Mouse (Mus musculus) neural tube, embryonic 12.5 days (tissue): Measurements from ENCODE around the gene N4bp3. TPM values are rescaled to one million over a fixed set of nuclear protein-coding genes. Genes with fewer than 3 reads are reported as not detected.
"Not testable (repeated sequence)": the region's sequence is repeated elsewhere in the genome, so short reads cannot be mapped to it uniquely, and the experiment has no call there.

ENCODE experiments used
- ATAC-seq: fragments of 200-750 bp; cut with Nextera tagmentation; 2 replicates; pipeline ENCODE4 v1.8.0; 2017; ENCODE audit warnings: low read depth, mild to moderate bottlenecking, moderate TSS enrichment, moderate library complexity; ENCODE audit not compliant: low FRiP score
- H3K27ac ChIP-seq: fragments of 300-500 bp; sonication (generic); 2 replicates; pipeline ENCODE4 v1.5.1; 2016
- H3K27me3 ChIP-seq: fragments of 300-500 bp; sonication (generic); replicated peaks from 2 replicates; pipeline ENCODE4 v1.6.1; 2016; ENCODE audit warnings: mild to moderate bottlenecking
- H3K36me3 ChIP-seq: fragments of 300-500 bp; sonication (generic); 2 replicates; pipeline ENCODE4 v1.6.1; 2016; ENCODE audit warnings: mild to moderate bottlenecking
- H3K4me1 ChIP-seq: fragments of 300-500 bp; sonication (generic); 2 replicates; pipeline ENCODE4 v1.6.1; 2016
- H3K4me2 ChIP-seq: fragments of 300-500 bp; sonication (generic); replicated peaks from 2 replicates; pipeline ENCODE4 v1.6.1; 2016; ENCODE audit warnings: mild to moderate bottlenecking
- H3K4me3 ChIP-seq: fragments of 300-500 bp; sonication (generic); 2 replicates; pipeline ENCODE4 v1.5.1; 2016
- H3K9ac ChIP-seq: fragments of 300-500 bp; sonication (generic); 2 replicates; pipeline ENCODE4 v1.6.1; 2016; ENCODE audit warnings: mild to moderate bottlenecking
- H3K9me3 ChIP-seq: fragments of 300-500 bp; sonication (generic); 2 replicates; pipeline ENCODE4 v1.6.1; 2016; ENCODE audit warnings: mild to moderate bottlenecking
- WGBS: fragments of 180-500 bp; shearing (Covaris S2); methylation state at CpG from one replicate; pipeline ENCODE4 v1.1.7; 2016; 5-methylcytosine and 5-hydroxymethylcytosine counted together
- polyA plus RNA-seq: library from polyadenylated mRNA; unstranded; fragments of >200 nt; fragmentation: Nextera tagmentation; extraction: Ambion mirVana; gene quantifications from 2 replicates; pipeline ENCODE4 v1.2.1, GENCODE M21; 2016

Gene N4bp3
- polyA plus RNA-seq, 1 experiment from 2014 or later: 16.8 TPM

GRCm38 (mm10) chr11:51635525-51636322 lies 14.9 kb downstream of the N4bp3 start, which contains the start of gene Rmnd5b:
Gene Rmnd5b, minus strand, starts transcription at chr11:51635896.
- Histone ChIP-seq H3K4me3 (peak within 1 kb of the TSS; percentile 73), H3K4me2 (peak within 1 kb of the TSS; percentile 82), H3K36me3 (no peaks in the 10 kb centered on the region; the same call in 1 of the 2 replicates), H3K4me1 (peaks cover 34% of the 10 kb centered on the region), H3K27ac (peak within 1 kb of the TSS; percentile 53), H3K9ac (peak within 1 kb of the TSS; percentile 66), H3K9me3 (no peaks in the 10 kb centered on the region), H3K27me3 (no peaks in the 10 kb centered on the region)
- under 1% methylated on average over 61 of the region's 61 CpGs for WGBS
- ATAC-seq: peak; percentile 91

DNA sequence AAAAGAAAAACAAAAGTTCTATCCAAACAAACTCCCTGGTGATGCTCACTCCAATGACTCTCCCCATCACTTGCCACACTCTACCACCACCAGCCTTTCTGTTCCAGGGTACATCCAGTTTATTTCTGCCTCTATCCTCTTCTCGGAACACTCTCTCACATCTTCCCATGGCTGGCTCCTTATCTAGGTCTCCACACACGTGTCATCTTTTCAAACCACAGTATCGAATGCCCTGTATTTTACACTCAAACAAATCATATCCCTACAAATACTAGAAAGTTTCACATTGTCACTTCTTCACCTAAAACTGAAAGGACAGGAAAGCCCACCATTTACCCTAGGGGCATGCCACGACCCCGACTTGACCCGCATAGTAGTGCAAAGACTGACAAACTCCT lies 15.5 kb downstream of the N4bp3 start:
- Histone ChIP-seq H3K4me2 (peak overlapping the region; percentile 82), H3K4me3 (peak overlapping the region; percentile 73), H3K9me3 (no peaks in the 10 kb centered on the region), H3K27ac (0 out of 2 replicates have a peak overlapping the region, but pooled peaks have one; percentile 53), H3K36me3 (no peaks in the 10 kb centered on the region; the same call in 1 of the 2 replicates), H3K4me1 (peaks cover 34% of the 10 kb centered on the region), H3K27me3 (no peaks in the 10 kb centered on the region), H3K9ac (peak overlapping the region; percentile 66)
- no peak for ATAC-seq
- WGBS: 27% methylated on average over 6 of the region's 6 CpGs

GRCm38 (mm10) chr11:51633721-51634120 lies 16.9 kb downstream of the N4bp3 start:
- Histone ChIP-seq H3K4me1 (peaks cover 34% of the 10 kb centered on the region), H3K4me2 (no peak overlapping the region), H3K9me3 (no peaks in the 10 kb centered on the region), H3K9ac (no peak overlapping the region), H3K36me3 (peaks cover 8% of the 10 kb centered on the region), H3K27me3 (no peaks in the 10 kb centered on the region), H3K27ac (no peak overlapping the region), H3K4me3 (no peak overlapping the region)
- 90% methylated on average over 3 of the region's 3 CpGs for WGBS
- no peak for ATAC-seq

GRCm38 (mm10) chr11:51633200-51633599 lies 17.4 kb downstream of the N4bp3 start:
- H3K27me3 ChIP-seq, ATAC-seq, H3K27ac ChIP-seq, H3K4me3 ChIP-seq, H3K9ac ChIP-seq, H3K4me2 ChIP-seq, H3K9me3 ChIP-seq: not testable (repeated sequence)
- WGBS: 91% methylated on average over 7 of the region's 7 CpGs
- H3K36me3 ChIP-seq: peaks cover 12% of the 10 kb centered on the region
- H3K4me1 ChIP-seq: peaks cover 32% of the 10 kb centered on the region

GRCm38 (mm10) chr11:51632130-51632753 lies 18.4 kb downstream of the N4bp3 start:
- Histone ChIP-seq H3K4me2 (no peak overlapping the region), H3K27me3 (no peaks in the 10 kb centered on the region), H3K4me1 (peaks cover 27% of the 10 kb centered on the region), H3K36me3 (peaks cover 21% of the 10 kb centered on the region), H3K27ac (no peak overlapping the region), H3K4me3 (no peak overlapping the region), H3K9ac (no peak overlapping the region), H3K9me3 (no peaks in the 10 kb centered on the region)
- ATAC-seq: no peak
- 87% methylated on average over 6 of the region's 6 CpGs for WGBS

DNA sequence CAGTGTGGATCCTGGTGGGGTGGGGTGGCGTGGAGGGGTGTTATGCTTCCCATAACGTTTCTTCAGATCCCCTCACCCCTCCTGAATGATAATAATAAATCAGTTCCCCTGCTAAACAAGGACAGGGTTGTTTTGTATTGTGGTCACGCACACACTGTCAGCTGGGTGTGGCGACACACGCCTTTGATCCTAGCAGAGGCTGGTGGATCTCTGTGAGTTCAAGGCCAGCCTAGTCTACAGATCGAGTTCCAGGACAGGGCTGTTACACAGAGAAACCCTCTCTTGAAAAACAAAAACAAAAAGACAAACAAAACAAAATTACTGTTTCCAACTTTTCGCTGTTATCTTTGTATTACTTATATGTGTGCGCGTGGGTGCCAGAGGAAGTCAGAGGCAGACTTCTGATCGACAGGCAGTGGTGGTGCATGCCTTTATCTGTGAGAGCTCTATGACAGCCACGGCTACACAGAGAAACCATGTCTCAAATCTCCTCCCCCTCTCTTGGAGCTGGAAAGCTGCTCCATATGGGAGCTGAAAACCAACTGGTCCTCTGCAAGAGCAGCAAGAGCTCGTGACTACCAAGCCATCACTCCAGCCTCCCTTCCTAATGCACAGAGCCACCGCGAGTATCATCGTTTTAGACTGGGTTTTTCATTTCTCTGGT lies 20.9 kb downstream of the N4bp3 start:
- Histone ChIP-seq H3K9ac (no peak overlapping the region), H3K27ac (no peak overlapping the region), H3K4me3 (no peak overlapping the region), H3K36me3 (peaks cover 45% of the 10 kb centered on the region), H3K9me3 (no peaks in the 10 kb centered on the region), H3K27me3 (no peaks in the 10 kb centered on the region), H3K4me2 (no peak overlapping the region), H3K4me1 (peaks cover 17% of the 10 kb centered on the region; the same call in 1 of the 2 replicates)
- no peak for ATAC-seq
- 82% methylated on average over 15 of the region's 15 CpGs for WGBS

DNA sequence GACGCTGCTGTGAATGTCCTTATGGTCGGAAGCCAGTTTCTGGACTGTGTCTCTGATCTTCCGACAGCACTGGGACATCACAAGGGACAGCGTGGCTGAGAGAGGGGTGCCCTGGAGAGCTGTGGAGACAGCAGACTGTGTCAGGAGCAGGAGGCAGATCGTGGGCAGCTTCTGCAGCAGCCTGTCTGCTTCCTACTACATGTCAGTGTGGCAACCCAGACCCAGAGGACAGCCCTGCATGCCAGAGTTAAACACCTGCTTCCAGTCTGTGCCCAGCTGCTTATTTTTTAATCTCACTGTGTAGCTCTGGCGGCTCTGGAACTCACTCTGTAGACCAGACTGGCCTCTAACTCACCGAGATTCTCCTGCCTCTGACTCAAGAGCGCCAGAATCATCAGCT lies 22.7 kb downstream of the N4bp3 start:
- H3K4me2 ChIP-seq: no peak overlapping the region
- ATAC-seq: no peak
- peaks cover 63% of the 10 kb centered on the region for H3K36me3 ChIP-seq
- no peaks in the 10 kb centered on the region for H3K27me3 ChIP-seq
- H3K4me1 ChIP-seq: 0 out of 2 replicates have a peak, but pooled peaks cover 7% of the 10 kb centered on the region
- no peak overlapping the region for H3K4me3 ChIP-seq
- WGBS: 89% methylated on average over 8 of the region's 8 CpGs
- no peaks in the 10 kb centered on the region for H3K9me3 ChIP-seq
- no peak overlapping the region for H3K9ac ChIP-seq
- H3K27ac ChIP-seq: no peak overlapping the region

GRCm38 (mm10) chr11:51627425-51627824 lies 23.2 kb downstream of the N4bp3 start:
- H3K4me2 ChIP-seq: no peak overlapping the region
- no peak overlapping the region for H3K9ac ChIP-seq
- no peaks in the 10 kb centered on the region for H3K27me3 ChIP-seq
- no peaks in the 10 kb centered on the region for H3K9me3 ChIP-seq
- 0 out of 2 replicates have a peak, but pooled peaks cover 5% of the 10 kb centered on the region for H3K4me1 ChIP-seq
- peaks cover 68% of the 10 kb centered on the region for H3K36me3 ChIP-seq
- H3K4me3 ChIP-seq: no peak overlapping the region
- ATAC-seq: no peak
- 93% methylated on average over 9 of the region's 9 CpGs for WGBS
- H3K27ac ChIP-seq: no peak overlapping the region

GRCm38 (mm10) chr11:51625187-51625820 lies 25.3 kb downstream of the N4bp3 start:
- Histone ChIP-seq H3K9me3 (no peaks in the 10 kb centered on the region), H3K9ac (no peak overlapping the region), H3K4me2 (no peak overlapping the region), H3K27me3 (no peaks in the 10 kb centered on the region), H3K27ac (no peak overlapping the region), H3K36me3 (peaks cover 75% of the 10 kb centered on the region), H3K4me3 (no peak overlapping the region), H3K4me1 (peaks cover 9% of the 10 kb centered on the region)
- no peak for ATAC-seq
- WGBS: 78% methylated on average over 5 of the region's 5 CpGs

DNA sequence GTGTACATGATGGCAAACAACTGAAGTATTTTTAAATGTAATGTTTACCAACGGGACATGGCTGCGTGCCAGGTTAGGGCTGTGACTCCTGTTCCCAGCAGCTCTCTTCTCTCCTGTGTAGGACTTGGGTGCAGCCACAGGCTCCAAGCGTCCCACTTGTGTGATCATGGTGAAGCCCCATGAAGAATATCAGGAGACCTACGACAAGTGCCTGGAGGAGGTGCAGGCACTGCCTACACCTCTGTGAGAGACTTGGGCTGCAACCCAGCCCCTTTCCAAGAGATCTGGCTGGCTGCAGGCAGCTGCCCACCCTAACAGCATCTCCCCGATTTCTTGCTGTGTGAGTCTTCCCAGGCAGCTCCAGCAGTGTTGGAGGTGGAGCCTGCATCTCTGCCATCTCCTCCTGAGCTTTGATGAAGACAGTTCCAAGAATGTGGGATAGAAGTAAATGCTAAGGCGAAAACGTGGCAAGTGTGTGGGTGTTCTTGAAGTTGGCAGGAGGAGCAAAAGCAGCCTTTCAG lies 27.6 kb downstream of the N4bp3 start:
- no peaks in the 10 kb centered on the region for H3K27me3 ChIP-seq
- peaks cover 62% of the 10 kb centered on the region for H3K36me3 ChIP-seq
- no peak overlapping the region for H3K4me3 ChIP-seq
- 90% methylated on average over 7 of the region's 7 CpGs for WGBS
- peaks cover 12% of the 10 kb centered on the region for H3K4me1 ChIP-seq
- H3K27ac ChIP-seq: no peak overlapping the region
- no peak for ATAC-seq
- H3K4me2 ChIP-seq: no peak overlapping the region
- no peak overlapping the region for H3K9ac ChIP-seq
- H3K9me3 ChIP-seq: no peaks in the 10 kb centered on the region

GRCm38 (mm10) chr11:51621776-51622175 lies 28.9 kb downstream of the N4bp3 start:
- no peaks in the 10 kb centered on the region for H3K9me3 ChIP-seq
- H3K27me3 ChIP-seq: no peaks in the 10 kb centered on the region
- H3K4me2 ChIP-seq: no peak overlapping the region
- WGBS: 98% methylated on average over 2 of the region's 2 CpGs
- peaks cover 50% of the 10 kb centered on the region for H3K36me3 ChIP-seq
- no peak overlapping the region for H3K27ac ChIP-seq
- H3K4me3 ChIP-seq: no peak overlapping the region
- ATAC-seq: no peak
- H3K4me1 ChIP-seq: peaks cover 12% of the 10 kb centered on the region
- H3K9ac ChIP-seq: no peak overlapping the region
